Mouse (Mus musculus) MEL (cell line): ENCODE measurements at regions not wholly inside any gene's neighbourhood (a gene's known extent, or its start where the extent isn't known, plus 50 kb on each side); places are given as distances from the start of the nearest gene placed in this dataset.

Experiments used
- CHD1 ChIP-seq: IDR thresholded peaks from 2 replicates; pipeline ENCODE4 v1.6.1; 2012; ENCODE audit warnings: low read depth, mild to moderate bottlenecking, inconsistent platforms, low read length, improper control_type of control experiment
- CTCF ChIP-seq, 3 experiments: IDR thresholded peaks in 2 of 3; conservative IDR thresholded peaks in 1 of 3; 2 replicates each; pipeline ENCODE4 v1.5.1; 2011 to 2012; ENCODE audit warnings: low read length in 3 of 3, low read depth in 2 of 3, mild to moderate bottlenecking in 2 of 3, improper control_type of control experiment in 1 of 3, inconsistent platforms in 1 of 3, mixed read lengths in 1 of 3, moderate library complexity in 1 of 3; ENCODE audit not compliant: control insufficient read depth in 1 of 3, insufficient read depth in 1 of 3, poor library complexity in 1 of 3, severe bottlenecking in 1 of 3
- ELF1 ChIP-seq: IDR thresholded peaks from 2 replicates; pipeline ENCODE4 v1.6.1; 2014; ENCODE audit warnings: low read depth, mild to moderate bottlenecking, inconsistent platforms, low read length, improper control_type of control experiment, moderate library complexity
- EP300 ChIP-seq, 2 experiments: IDR thresholded peaks; 2 replicates each; pipeline ENCODE4 v1.6.1; 2011; ENCODE audit warnings: improper control_type of control experiment in 2 of 2, low read length in 2 of 2, low read depth in 1 of 2, mild to moderate bottlenecking in 1 of 2
- GATA1 ChIP-seq: IDR thresholded peaks from 2 replicates; pipeline ENCODE4 v1.6.1; 2011; ENCODE audit warnings: low read depth, low read length, improper control_type of control experiment
- KAT2A ChIP-seq: conservative IDR thresholded peaks from 2 replicates; pipeline ENCODE4 v1.6.1; 2012; ENCODE audit warnings: low read depth, low read length, improper control_type of control experiment, inconsistent platforms
- MAX ChIP-seq: IDR thresholded peaks from 2 replicates; pipeline ENCODE4 v1.6.1; 2011; ENCODE audit warnings: low read length, improper control_type of control experiment
- NRF1 ChIP-seq: IDR thresholded peaks from 2 replicates; pipeline ENCODE4 v1.6.1; 2014; ENCODE audit warnings: low read depth, mild to moderate bottlenecking, inconsistent platforms, low read length, improper control_type of control experiment, moderate library complexity; ENCODE audit not compliant: poor library complexity, insufficient read depth, severe bottlenecking
- POLR2A ChIP-seq, 2 experiments: IDR thresholded peaks; 2 replicates each; pipeline ENCODE4 v1.6.1; 2011 to 2012; ENCODE audit warnings: low read length in 2 of 2, mild to moderate bottlenecking in 2 of 2, control low read depth in 1 of 2, improper control_type of control experiment in 1 of 2, low read depth in 1 of 2, moderate library complexity in 1 of 2; ENCODE audit not compliant: control insufficient read depth in 1 of 2, insufficient read depth in 1 of 2, poor library complexity in 1 of 2
- TAL1 ChIP-seq: IDR thresholded peaks from 2 replicates; pipeline ENCODE4 v1.6.1; 2012; ENCODE audit warnings: mild to moderate bottlenecking, inconsistent platforms, low read length, moderate library complexity, mixed read lengths
- ZC3H11A ChIP-seq: IDR thresholded peaks from 2 replicates; pipeline ENCODE4 v1.6.1; 2012; ENCODE audit warnings: low read depth, mild to moderate bottlenecking, inconsistent platforms, low read length, improper control_type of control experiment
- ZKSCAN1 ChIP-seq: IDR thresholded peaks from 2 replicates; pipeline ENCODE4 v1.6.1; 2012; ENCODE audit warnings: low read depth, mild to moderate bottlenecking, inconsistent platforms, low read length, improper control_type of control experiment, moderate library complexity

DNA sequence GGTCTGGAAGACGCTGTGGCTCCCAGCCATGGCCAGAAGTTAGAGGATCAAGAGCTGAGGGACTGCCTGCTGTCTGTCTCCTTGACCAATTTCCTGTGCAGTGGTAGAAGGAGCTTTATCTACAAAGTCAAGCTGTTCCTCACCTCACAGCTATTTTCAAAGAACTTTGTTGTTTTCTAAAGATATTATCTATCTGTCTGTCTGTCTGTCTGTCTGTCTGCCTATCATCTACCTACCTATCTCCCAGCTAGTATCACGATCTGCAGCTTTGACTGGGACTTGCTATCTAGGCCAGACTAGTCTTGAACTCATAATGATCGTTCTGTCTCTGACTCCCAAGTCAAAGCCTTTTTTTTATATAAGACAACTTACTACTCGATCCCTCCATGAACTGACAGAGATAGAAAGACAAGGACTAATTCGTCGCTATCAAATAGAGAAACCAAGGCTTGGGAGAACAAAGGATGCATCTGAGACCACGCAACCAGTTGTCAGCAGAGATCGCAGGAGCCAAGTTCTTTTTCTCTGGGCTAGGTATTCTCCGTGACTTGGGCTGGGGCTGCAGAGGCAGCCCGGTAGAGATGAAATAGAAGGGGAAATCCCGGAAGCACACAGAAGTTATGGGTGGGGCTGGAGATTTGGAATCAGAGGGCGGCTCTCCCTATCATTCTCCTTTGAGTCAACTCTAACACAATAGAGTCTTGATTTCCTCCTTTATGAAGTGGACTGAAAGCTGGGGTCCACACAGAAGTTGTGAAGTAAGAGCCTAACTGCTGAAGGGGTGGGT, 59.2 kb upstream of the Haao start:
- no peak for TF ChIP-seq NRF1
- peak; percentile 78 to 87 for TF ChIP-seq EP300 (IDR thresholded peaks at IDR 0.05; ENCODE audit: low read depth in 1 of 2, low read length in 2 of 2)
- TF ChIP-seq ELF1: no peak
- no peak for TF ChIP-seq POLR2A (IDR thresholded peaks at IDR 0.05; ENCODE audit: control insufficient read depth in 1 of 2, insufficient read depth in 1 of 2, low read depth in 1 of 2, low read length in 2 of 2, poor library complexity in 1 of 2)
- no peak for TF ChIP-seq ZC3H11A
- no peak for TF ChIP-seq CTCF (IDR thresholded peaks at IDR 0.05 in 2 of 3, conservative IDR thresholded peaks at IDR 0.05 in 1 of 3; ENCODE audit: control insufficient read depth in 1 of 3, insufficient read depth in 1 of 3, low read depth in 2 of 3, low read length in 3 of 3, poor library complexity in 1 of 3, severe bottlenecking in 1 of 3)
- no peak for TF ChIP-seq ZKSCAN1
- TF ChIP-seq GATA1: peak; percentile 89
- TF ChIP-seq TAL1: peak; percentile 89
- TF ChIP-seq KAT2A: no peak
- no peak for TF ChIP-seq MAX
- TF ChIP-seq CHD1: no peak
